Mouse (Mus musculus): ENCODE results near the gene Gm21312.
"Not testable (repeated sequence)": the region's sequence is repeated elsewhere in the genome, so short reads cannot be mapped to it uniquely, and the experiment has no call there.

- not testable (repeated sequence) for TF ChIP-seq CTCF (IDR thresholded peaks at IDR 0.05; ENCODE audit: borderline replicate concordance, insufficient read depth, low read length); POLR2A (IDR thresholded peaks at IDR 0.05; ENCODE audit: low read depth, low read length)
Observed at GRCm38 (mm10) chr10:104151197-104151596, 25.6 kb upstream of the Gm21312 start, which contains the start of gene Gm6763.

Data from embryonic fibroblast, embryonic 13.5 days (primary cell).